Mouse (Mus musculus) lung, postnatal 0 days (tissue): ENCODE results near the gene Ska3. TPM values are rescaled to one million over a fixed set of nuclear protein-coding genes. Genes with fewer than 3 reads are reported as not detected.
A peak's percentile ranks its signal among the peaks of the same experiment; 100 is the strongest.

Source experiments
- ATAC-seq: fragments of 200-750 bp; cut with Nextera tagmentation; 2 replicates; pipeline ENCODE4 v1.8.0; 2017; ENCODE audit warnings: moderate library complexity
- DNase-seq: peaks from one replicate; pipeline ENCODE4 v3.0.0-alpha.2; 2016; ENCODE audit warnings: low spot score
- H3K27ac ChIP-seq: fragments of 300-500 bp; sonication (generic); 2 replicates; pipeline ENCODE4 v1.5.1; 2014; ENCODE audit warnings: antibody characterized with exemption, mild to moderate bottlenecking, low read length, mixed read lengths
- H3K27me3 ChIP-seq: fragments of 300-500 bp; sonication (generic); replicated peaks from 2 replicates; pipeline ENCODE4 v1.6.1; 2014; ENCODE audit warnings: low read length, mixed read lengths; ENCODE audit not compliant: insufficient read depth
- H3K36me3 ChIP-seq: fragments of 300-500 bp; sonication (generic); 2 replicates; pipeline ENCODE4 v1.6.1; 2014; ENCODE audit warnings: low read length, mixed read lengths; ENCODE audit not compliant: insufficient read depth
- H3K4me1 ChIP-seq: fragments of 300-500 bp; sonication (generic); 2 replicates; pipeline ENCODE4 v1.6.1; 2014; ENCODE audit warnings: antibody characterized with exemption, low read depth, low read length, mixed read lengths; ENCODE audit not compliant: insufficient read depth
- H3K4me2 ChIP-seq: fragments of 300-500 bp; sonication (generic); replicated peaks from 2 replicates; pipeline ENCODE4 v1.6.1; 2014; ENCODE audit warnings: low read depth, mild to moderate bottlenecking, low read length, moderate library complexity, mixed read lengths
- H3K4me3 ChIP-seq: fragments of 300-500 bp; sonication (generic); 2 replicates; pipeline ENCODE4 v1.5.1; 2014; ENCODE audit warnings: low read depth, low read length
- H3K9ac ChIP-seq: fragments of 300-500 bp; sonication (generic); replicated peaks from 2 replicates; pipeline ENCODE4 v1.6.1; 2014; ENCODE audit warnings: low read depth, mild to moderate bottlenecking
- H3K9me3 ChIP-seq: fragments of 300-500 bp; sonication (generic); 2 replicates; pipeline ENCODE4 v1.6.1; 2016; ENCODE audit warnings: low read length, mixed read lengths
- CTCF ChIP-seq: IDR thresholded peaks from 2 replicates; pipeline ENCODE4 v1.5.1; 2016; ENCODE audit warnings: antibody characterized with exemption, mild to moderate bottlenecking
- EP300 ChIP-seq: IDR thresholded peaks from 2 replicates; pipeline ENCODE4 v1.6.1; 2016; ENCODE audit warnings: antibody characterized with exemption, mild to moderate bottlenecking, control low read depth
- WGBS: fragments of 180-500 bp; shearing (Covaris S2); extraction: QIAGEN DNeasy Blood & Tissue Kit; methylation state at CpG from one replicate; pipeline ENCODE4 v1.1.7; 2014; 5-methylcytosine and 5-hydroxymethylcytosine counted together
- polyA plus RNA-seq: library from polyadenylated mRNA; unstranded; fragments of >200 nt; fragmentation: Nextera tagmentation; extraction: Ambion mirVana; gene quantifications from 2 replicates; pipeline ENCODE4 v1.2.1, GENCODE M21; 2015

The Ska3 gene
- polyA plus RNA-seq, 1 experiment from 2014 or later = 1.8 TPM

DNA sequence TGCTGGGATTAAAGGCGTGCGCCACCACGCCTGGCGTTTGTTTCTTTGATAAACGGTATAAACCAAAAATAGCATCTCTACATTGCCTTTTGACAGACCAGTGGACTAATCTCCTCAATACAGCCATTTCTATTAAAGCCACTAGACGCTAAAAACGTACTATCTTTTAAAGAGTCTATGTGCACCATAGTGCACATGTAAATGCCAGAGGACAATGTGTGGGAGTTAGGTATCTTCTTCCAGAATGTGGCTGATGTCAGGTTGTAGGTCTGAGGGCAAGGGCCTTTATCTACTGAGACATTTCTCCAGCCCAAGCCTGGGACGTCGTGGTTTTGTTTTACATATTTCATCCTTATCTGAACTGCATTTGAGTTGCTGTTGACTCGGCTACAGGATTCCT is 9.2 kb upstream of the Ska3 start:
- H3K4me3 ChIP-seq = no peak overlapping the region
- peaks cover 6% of the 10 kb centered on the region; the same call in 1 of the 2 replicates for H3K36me3 ChIP-seq
- 80% methylated on average over 10 of the region's 10 CpGs for WGBS
- no peaks in the 10 kb centered on the region for H3K4me1 ChIP-seq
- no peak overlapping the region for H3K27ac ChIP-seq
- ATAC-seq (no peak), DNase-seq (no peak)
- H3K27me3 ChIP-seq = no peaks in the 10 kb centered on the region
- H3K4me2 ChIP-seq = no peak overlapping the region
- H3K9me3 ChIP-seq = no peaks in the 10 kb centered on the region
- no peak overlapping the region for H3K9ac ChIP-seq
- TF ChIP-seq EP300 = no peak
- no peak for TF ChIP-seq CTCF

DNA sequence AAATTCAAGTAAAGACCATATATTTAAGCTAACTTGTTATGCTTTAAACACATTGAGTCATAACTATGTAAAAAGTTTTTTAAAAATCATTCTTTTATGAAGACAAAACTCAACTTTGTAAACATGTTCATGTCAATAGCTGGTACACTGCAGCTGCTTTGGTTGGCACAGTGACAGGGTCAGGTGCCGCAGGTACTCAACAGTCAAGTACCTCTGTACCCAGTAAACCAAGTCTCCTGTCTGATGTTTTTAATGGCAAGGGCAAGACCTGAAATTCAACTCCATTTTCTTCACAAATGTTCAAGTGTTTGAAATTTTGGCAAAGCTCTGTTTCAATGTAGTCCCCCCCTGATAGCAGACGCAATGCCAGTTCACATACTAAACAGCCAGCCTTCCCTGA is 7.5 kb upstream of the Ska3 start:
- ATAC-seq (peak; percentile 88), DNase-seq (peak; percentile 72)
- no peaks in the 10 kb centered on the region for H3K27me3 ChIP-seq
- no peak overlapping the region for H3K9ac ChIP-seq
- H3K9me3 ChIP-seq = no peaks in the 10 kb centered on the region
- no peaks in the 10 kb centered on the region for H3K4me1 ChIP-seq
- no peak overlapping the region for H3K4me2 ChIP-seq
- peak overlapping the region; percentile 55; the same call in 1 of the 2 replicates for H3K27ac ChIP-seq
- H3K36me3 ChIP-seq = peaks cover 3% of the 10 kb centered on the region; the same call in 1 of the 2 replicates
- H3K4me3 ChIP-seq = no peak overlapping the region
- 52% methylated on average over 2 of the region's 2 CpGs for WGBS
- TF ChIP-seq CTCF = no peak
- TF ChIP-seq EP300 = no peak

DNA sequence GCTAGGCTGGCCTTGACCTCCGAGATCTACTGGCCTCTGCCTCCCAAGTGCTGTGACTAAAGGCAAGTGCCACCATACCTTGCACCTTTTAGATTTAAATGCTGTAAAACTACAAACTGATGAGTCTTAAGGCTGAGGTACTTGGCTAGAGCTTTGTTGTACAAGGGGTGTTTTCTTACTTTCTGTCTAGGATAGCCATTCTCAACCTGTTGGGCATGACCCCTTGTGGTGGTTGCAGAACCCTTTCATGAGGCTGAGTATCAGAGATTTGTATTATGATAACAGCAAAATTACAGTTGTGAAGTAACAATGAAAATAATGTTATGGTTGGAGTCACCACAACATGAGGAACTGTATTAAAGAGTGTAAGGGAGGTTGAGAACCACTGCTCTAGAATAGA is 1.3 kb upstream of the Ska3 start:
- H3K27ac ChIP-seq = 0 out of 2 replicates have a peak overlapping the region, but pooled peaks have one; percentile 94
- peak overlapping the region; percentile 86 for H3K4me2 ChIP-seq
- H3K36me3 ChIP-seq = no peaks in the 10 kb centered on the region
- H3K9me3 ChIP-seq = no peaks in the 10 kb centered on the region
- peaks cover 6% of the 10 kb centered on the region; the same call in 1 of the 2 replicates for H3K4me1 ChIP-seq
- no peak for TF ChIP-seq EP300
- TF ChIP-seq CTCF = peak; percentile 46
- H3K4me3 ChIP-seq = peak overlapping the region; percentile 82; the same call in 1 of the 2 replicates
- 0 out of 2 replicates have a peak overlapping the region, but pooled peaks have one; percentile 82 for H3K9ac ChIP-seq
- 68% methylated on average over 1 of the region's 1 CpGs for WGBS
- ATAC-seq (no peak), DNase-seq (no peak)
- H3K27me3 ChIP-seq = no peaks in the 10 kb centered on the region

DNA sequence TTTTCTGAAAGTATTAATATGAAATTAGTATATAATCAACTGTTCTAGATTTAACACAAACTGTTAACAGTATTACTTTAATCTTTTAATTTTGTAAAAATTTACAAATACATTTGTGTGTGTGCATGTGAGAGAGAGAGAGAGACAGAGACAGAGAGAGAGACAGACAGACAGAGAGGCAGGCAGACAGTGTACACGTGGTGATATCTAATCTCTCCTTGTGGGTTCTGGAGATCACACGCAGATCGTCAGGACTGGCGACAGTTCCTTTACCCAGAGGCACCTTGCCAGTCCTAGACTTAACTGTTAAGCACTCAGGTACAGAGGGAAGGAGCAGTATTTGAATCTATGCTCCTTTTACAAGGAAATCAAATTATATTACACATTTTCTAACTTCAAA is 5.1 kb downstream of the Ska3 start:
- Histone ChIP-seq H3K9me3 (no peaks in the 10 kb centered on the region), H3K27me3 (no peaks in the 10 kb centered on the region), H3K4me3 (no peak overlapping the region), H3K4me1 (no peaks in the 10 kb centered on the region), H3K4me2 (no peak overlapping the region), H3K9ac (no peak overlapping the region), H3K36me3 (no peaks in the 10 kb centered on the region), H3K27ac (no peak overlapping the region)
- ATAC-seq (no peak), DNase-seq (no peak)
- whole genome bisulfite sequencing = 81% methylated on average over 4 of the region's 4 CpGs
- no peak for TF ChIP-seq EP300
- TF ChIP-seq CTCF = no peak

DNA sequence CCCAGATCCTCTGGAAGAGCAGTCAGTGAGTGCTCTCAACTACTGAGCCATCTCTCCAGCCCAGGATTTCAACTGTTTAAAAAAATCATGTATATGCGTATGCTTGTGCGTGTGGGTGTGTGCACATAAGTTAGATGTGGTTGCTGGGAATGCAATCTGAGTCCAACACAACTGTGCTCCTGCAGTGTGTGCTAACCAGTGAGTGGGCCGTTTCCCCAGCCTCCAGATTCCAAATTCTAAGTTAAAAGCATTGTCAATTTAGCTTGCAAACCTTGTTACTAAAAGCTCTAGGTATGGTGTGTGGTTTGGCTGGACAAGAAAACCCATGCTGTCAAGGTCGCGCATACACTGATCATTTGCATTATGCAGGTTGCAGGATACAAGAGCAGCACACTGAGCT is 14.1 kb downstream of the Ska3 start:
- TF ChIP-seq CTCF (no peak), EP300 (no peak)
- Histone ChIP-seq H3K9me3 (no peaks in the 10 kb centered on the region), H3K27ac (no peak overlapping the region), H3K27me3 (no peaks in the 10 kb centered on the region), H3K36me3 (0 out of 2 replicates have a peak, but pooled peaks cover under 1% of the 10 kb centered on the region), H3K4me1 (peaks cover 3% of the 10 kb centered on the region; the same call in 1 of the 2 replicates), H3K9ac (no peak overlapping the region), H3K4me3 (no peak overlapping the region), H3K4me2 (no peak overlapping the region)
- 93% methylated on average over 5 of the region's 5 CpGs for WGBS
- DNase-seq (no peak), ATAC-seq (no peak)

DNA sequence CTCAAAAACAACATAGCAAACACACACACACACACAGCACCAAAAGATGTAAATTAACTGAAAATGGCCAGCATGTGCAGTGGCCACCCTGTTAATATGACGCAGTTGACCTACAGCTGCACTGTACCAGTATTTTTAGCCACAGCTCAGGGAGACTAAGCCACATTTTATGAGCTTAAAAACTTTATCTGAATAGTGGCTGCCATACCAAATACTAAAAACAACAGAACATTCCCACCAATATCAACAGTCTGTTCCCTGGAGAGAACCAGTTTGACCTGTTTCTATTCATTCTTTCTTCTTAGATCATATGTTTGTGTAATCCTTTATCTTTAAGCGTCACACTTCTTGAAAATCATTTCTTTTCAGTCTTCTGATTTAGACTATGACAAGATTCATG is 15.1 kb downstream of the Ska3 start:
- Histone ChIP-seq H3K4me1 (peaks cover 3% of the 10 kb centered on the region; the same call in 1 of the 2 replicates), H3K9me3 (no peaks in the 10 kb centered on the region), H3K9ac (no peak overlapping the region), H3K4me2 (no peak overlapping the region), H3K36me3 (0 out of 2 replicates have a peak, but pooled peaks cover 3% of the 10 kb centered on the region), H3K27ac (peak overlapping the region; percentile 59), H3K4me3 (no peak overlapping the region), H3K27me3 (no peaks in the 10 kb centered on the region)
- DNase-seq (peak; percentile 64), ATAC-seq (peak; percentile 56)
- 76% methylated on average over 2 of the region's 2 CpGs for WGBS
- TF ChIP-seq CTCF (no peak), EP300 (peak; percentile 42)

DNA sequence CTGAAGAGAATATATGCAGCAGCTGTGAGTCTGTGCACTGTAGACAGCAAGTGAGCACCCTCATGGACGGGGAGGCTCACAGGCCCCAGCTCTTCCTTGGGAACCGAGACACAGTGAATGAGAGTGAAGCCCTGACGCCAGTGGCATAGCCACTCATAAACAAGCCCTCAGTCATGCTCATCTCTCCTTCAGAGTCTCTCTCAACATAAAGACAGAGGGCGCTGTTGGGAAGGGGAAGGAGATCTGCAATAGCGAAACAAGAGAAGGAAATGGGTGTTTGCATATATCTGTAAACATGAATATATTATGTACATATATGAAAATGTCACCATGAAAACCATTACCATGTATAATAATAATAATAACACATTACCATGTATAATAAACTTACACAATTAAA is 17.4 kb downstream of the Ska3 start:
- ATAC-seq = peak; percentile 65

More for the DNA sequence above, 17.4 kb downstream of the Ska3 start:
- 61% methylated on average over 5 of the region's 5 CpGs for WGBS
- no peak overlapping the region for H3K4me2 ChIP-seq
- no peak overlapping the region for H3K27ac ChIP-seq
- H3K9me3 ChIP-seq = no peaks in the 10 kb centered on the region
- no peaks in the 10 kb centered on the region for H3K27me3 ChIP-seq
- DNase-seq = peak; percentile 77
- 0 out of 2 replicates have a peak, but pooled peaks cover 3% of the 10 kb centered on the region for H3K36me3 ChIP-seq
- peaks cover 3% of the 10 kb centered on the region; the same call in 1 of the 2 replicates for H3K4me1 ChIP-seq
- no peak overlapping the region for H3K4me3 ChIP-seq
- H3K9ac ChIP-seq = no peak overlapping the region
- TF ChIP-seq CTCF (peak; percentile 84), EP300 (0 out of 2 replicates have a peak, but pooled peaks have one; percentile 22)
